Mouse (Mus musculus): ENCODE results near the gene Sema4c.

The Sema4c gene

GRCm38 (mm10) chr1:36557457-36558011 is 615 bp downstream of the Sema4c start:
- no peak for DNase-seq (ENCODE audit: low read depth in 1 of 2, low spot score in 2 of 2)

GRCm38 (mm10) chr1:36556553-36557456 is 1.3 kb downstream of the Sema4c start:
- peak in 1 of 2 experiments; percentile 64 for DNase-seq (ENCODE audit: low read depth in 1 of 2, low spot score in 2 of 2)

DNA sequence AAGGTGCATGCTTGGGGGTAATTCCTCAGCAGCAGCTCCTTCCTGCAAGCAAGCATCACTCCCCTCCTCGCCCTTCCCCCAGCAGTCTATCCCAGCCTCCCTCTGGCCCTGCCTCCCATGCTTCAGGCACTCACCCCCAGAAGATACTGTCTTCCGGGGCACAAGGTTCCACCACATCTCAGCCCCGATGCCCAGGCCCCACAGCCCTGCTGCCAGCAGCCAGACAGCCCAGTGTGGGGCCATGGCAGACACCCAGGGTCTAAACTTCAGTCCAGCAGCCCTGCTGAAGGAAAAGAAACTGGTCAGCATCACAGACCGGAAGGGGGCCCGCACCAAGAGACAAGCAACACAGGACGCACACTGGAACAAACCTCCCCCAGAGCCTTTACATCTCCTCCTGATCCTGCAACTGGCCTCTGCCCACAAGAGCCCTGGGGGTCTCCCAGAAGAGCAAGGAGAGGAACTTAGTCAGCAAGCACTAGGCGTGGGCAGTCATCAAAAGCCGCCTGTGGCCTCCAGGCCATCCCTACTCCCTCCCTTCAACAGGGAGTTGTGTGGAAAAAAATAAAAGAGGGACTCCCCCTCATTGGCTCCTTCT is 2.3 kb downstream of the Sema4c start:
- no peak for DNase-seq (ENCODE audit: low read depth in 1 of 2, low spot score in 2 of 2)

- no peak for DNase-seq (ENCODE audit: low read depth in 1 of 2, low spot score in 2 of 2)
Measured at GRCm38 (mm10) chr1:36554633-36555399, 3.3 kb downstream of the Sema4c start.

GRCm38 (mm10) chr1:36552506-36552905 is 5.6 kb downstream of the Sema4c start:
- DNase-seq (ENCODE audit: low read depth in 1 of 2, low spot score in 2 of 2): no peak

- DNase-seq (ENCODE audit: low read depth in 1 of 2, low spot score in 2 of 2): no peak
Measured at GRCm38 (mm10) chr1:36551904-36552303, 6.2 kb downstream of the Sema4c start.

DNA sequence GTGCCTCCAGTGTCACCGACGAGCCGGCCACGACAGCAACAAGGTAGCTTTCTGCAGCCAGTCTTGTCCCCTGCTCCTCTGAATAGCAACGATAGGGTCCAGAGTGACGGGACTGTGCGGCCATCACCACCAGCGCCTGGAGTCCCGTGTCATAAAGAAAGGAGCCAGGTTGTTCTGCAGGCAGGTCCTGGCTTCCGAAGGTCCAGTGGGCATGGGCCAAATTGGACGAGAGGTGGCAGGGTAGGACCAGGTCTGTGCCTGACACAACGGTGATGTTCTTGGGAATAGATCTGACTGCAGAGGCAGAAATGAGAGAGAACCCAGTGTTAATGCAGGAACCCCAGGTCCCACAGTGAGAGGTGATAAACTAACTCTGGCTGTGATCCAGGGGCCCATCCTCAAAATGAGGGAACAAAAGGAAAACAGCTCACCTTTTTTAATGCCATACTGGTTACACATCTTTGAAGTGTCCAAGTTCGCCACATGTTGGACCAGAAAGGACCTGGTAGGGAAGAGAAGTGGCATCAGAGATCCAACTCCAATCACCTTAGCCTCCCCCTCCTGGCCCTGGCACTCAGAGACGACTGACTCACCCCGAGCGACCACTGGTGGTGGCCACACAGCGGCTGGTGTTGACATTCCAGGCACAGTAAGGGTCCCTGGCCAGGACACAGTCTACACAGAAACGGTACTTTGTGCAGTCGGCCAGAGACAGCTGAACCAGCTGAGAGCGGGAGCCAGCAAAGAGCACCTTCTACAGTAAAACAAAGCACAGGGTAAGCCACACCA is 7.9 kb downstream of the Sema4c start:
- no peak for DNase-seq (ENCODE audit: low read depth in 1 of 2, low spot score in 2 of 2)

- DNase-seq (ENCODE audit: low read depth in 1 of 2, low spot score in 2 of 2): no peak
Measured at GRCm38 (mm10) chr1:36549491-36549890, 8.7 kb downstream of the Sema4c start.

GRCm38 (mm10) chr1:36548771-36549170 is 9.4 kb downstream of the Sema4c start:
- no peak for DNase-seq (ENCODE audit: low read depth in 1 of 2, low spot score in 2 of 2)

DNA sequence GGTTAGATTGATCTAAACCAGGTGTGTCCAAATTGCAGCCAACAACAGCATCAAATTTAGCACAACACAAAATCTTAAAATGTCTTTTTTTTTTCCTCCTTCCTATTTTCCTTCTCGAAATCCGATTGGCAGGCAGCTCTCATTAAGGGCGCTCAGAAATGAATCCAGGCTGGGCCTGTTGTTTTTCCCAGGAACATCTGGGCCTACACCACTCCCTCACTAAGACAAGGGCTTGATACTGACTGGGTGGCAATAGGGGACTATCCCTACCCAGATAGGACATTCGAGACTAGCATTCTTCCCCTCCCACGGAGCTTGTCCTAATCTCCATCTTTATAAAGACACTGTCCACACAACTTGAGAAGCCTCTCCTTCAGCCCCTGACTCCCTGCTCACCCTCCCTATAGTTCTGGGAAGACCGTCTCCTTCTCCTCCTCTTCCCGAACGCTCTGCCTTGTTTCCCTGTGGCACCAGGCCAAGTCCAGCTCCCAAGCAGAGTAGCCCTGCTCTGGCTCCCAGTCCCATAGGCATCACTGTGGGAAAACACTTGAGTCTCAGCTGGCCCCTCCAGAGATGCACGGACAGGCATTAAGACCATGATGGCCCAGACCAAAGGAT is 10.1 kb downstream of the Sema4c start:
- no peak for DNase-seq (ENCODE audit: low read depth in 1 of 2, low spot score in 2 of 2)

DNA sequence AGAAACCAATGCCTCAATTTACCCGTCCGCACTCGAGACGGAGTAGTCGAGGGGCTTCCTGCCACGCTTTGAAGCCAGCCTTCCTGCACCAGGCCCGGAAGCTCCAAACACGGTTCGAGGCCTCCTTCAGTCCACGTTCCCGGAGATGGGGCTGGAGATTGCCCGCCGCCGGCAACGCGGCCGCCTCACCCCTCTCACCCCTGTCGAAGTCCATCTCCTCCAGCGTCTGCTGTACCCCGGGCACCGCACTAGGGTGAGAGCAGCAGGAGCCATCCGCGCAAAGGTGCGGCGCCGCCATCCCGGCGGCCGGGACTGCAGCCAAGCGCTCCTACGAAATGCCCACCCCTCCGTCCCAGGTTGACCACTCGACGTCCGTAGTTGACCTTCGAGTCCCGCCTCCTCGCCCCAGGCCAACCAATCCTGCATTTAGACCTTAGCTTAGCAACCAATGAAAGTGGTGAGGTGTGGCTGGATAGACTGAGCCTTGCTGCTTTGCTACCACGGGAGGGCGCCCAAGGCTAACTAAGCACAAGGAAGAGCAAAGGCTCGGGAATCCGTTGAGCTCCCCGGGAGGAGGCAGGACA is 11.2 kb downstream of the Sema4c start, which contains the start of gene Ankrd39:
TSS of gene Ankrd39 (minus strand) at position 558 of the 584 bp plus-strand sequence.
- peak; percentile 89 to 90 for DNase-seq (ENCODE audit: low read depth in 1 of 2, low spot score in 2 of 2)

GRCm38 (mm10) chr1:36545845-36546600 is 12.1 kb downstream of the Sema4c start:
- DNase-seq (ENCODE audit: low read depth in 1 of 2, low spot score in 2 of 2): no peak

- no peak for DNase-seq (ENCODE audit: low read depth in 1 of 2, low spot score in 2 of 2)
Measured at GRCm38 (mm10) chr1:36545382-36545781, 12.8 kb downstream of the Sema4c start.

DNA sequence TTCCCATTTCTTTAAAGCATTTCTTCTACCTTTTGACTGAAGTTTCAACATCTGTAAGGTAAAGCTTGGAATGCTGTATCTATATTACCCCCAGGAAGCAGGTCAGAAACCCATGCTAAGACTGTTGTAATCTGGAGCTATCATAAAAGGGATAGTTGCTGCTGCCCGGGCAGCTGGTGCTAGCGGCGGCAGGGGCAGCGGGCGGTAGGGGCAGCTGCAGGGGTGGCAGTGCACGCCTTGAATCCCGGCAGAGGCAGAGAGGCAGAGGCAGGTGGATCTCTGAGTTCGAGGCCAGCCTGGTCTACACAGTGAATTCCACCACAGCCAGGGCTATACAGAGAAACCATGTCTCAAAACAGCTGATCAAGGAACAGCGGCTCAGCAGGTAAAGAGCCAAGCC is 15.2 kb downstream of the Sema4c start:
- no peak for DNase-seq (ENCODE audit: low read depth in 1 of 2, low spot score in 2 of 2)

DNA sequence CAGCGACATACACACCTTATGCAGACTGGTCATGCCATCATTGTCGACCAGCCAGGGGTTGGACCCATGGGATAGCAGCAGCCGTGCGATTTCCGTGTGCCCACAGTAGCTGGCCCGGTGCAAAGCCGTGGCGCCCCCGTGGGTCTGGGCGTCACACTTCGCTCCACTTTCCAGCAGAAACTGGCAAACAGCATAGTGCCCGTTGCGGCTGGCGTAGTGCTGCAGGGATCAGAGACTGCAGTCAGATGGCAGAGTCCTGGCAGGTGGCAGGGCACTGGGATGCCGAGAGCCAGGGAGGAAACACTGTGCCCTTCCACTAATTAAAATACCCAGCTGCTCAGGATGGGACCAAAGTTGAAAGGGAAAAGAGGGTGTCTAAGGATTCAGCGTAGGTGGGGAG is 16.3 kb downstream of the Sema4c start:
- DNase-seq (ENCODE audit: low read depth in 1 of 2, low spot score in 2 of 2): no peak

- DNase-seq (ENCODE audit: low read depth in 1 of 2, low spot score in 2 of 2): no peak
Measured at GRCm38 (mm10) chr1:36540807-36541206, 17.3 kb downstream of the Sema4c start.

GRCm38 (mm10) chr1:36540132-36540531 is 18.0 kb downstream of the Sema4c start:
- DNase-seq (ENCODE audit: low read depth in 1 of 2, low spot score in 2 of 2): no peak

GRCm38 (mm10) chr1:36539186-36539585 is 19.0 kb downstream of the Sema4c start, which contains the start of gene Gm42417:
Gm42417 (minus strand) TSS chr1:36539429.
- no peak for DNase-seq (ENCODE audit: low read depth in 1 of 2, low spot score in 2 of 2)

GRCm38 (mm10) chr1:36538727-36539126 is 19.4 kb downstream of the Sema4c start:
- no peak for DNase-seq (ENCODE audit: low read depth in 1 of 2, low spot score in 2 of 2)

Measured in monocyte, adult 2 months (primary cell).